Comparison of ENCODE assay signal across 8 mouse cellular contexts in the genomic region with DNA sequence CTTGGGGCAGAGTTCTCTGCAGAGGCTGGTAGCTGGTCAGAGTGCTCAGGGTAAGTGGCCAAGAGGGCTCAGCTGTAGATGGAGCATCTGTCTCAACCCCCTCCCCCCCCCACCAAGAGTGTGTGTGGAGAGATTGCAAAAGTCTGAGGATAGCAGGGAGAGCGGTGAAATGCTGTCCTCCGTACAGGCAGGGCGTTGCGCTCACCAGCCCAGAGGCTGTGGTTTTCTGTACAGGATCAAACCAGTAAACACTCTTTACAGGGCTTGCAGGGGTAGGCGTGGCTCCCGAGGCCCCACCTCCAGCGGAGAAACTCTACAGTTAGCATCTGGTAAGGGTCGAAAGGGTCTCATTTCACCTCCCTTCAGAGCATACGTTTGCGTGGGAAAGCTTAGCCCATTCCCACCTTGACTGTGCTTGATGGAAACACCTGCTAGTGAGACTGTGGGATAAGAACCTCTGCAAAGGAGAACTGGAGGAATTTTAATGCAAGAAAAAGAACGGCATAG. TPM values are rescaled to one million over a fixed set of nuclear protein-coding genes. Genes with fewer than 3 reads are reported as not detected.
DNase-seq lines count a peak whose midpoint lies in the region; ATAC-seq lines count a peak whose summit lies in the region.

No protein-coding gene starts in this region.

- DNase-seq in spleen, postnatal 36 days (ENCODE audit: low spot score in 2 of 2) = peak; percentile 45 to 51
- DNase-seq in spleen, postnatal 4 days (ENCODE audit: low spot score in 2 of 2) = no peak
- DNase-seq in lung, postnatal 4 days = peak; percentile 33 to 49
- DNase-seq in thymus, postnatal 36 days = peak; percentile 75 to 81
- DNase-seq in left cerebral cortex, postnatal 10 days (ENCODE audit: extremely low spot score in 1 of 2, low spot score in 2 of 2) = no peak
- no peak for DNase-seq in left cerebral cortex, adult 8-10 months (ENCODE audit: low spot score in 2 of 2)
- DNase-seq in adrenal gland, postnatal 14 days = no peak

- peak; percentile 42; the same call in 1 of the 2 replicates for ATAC-seq in hindbrain, embryonic 15.5 days (ENCODE audit: low FRiP score, low read depth)

- H3K27ac ChIP-seq in hindbrain, embryonic 15.5 days (replicated peaks) = no peak overlapping the region

- intact Hi-C loops in left cerebral cortex, postnatal 10 days (cut with DNase I) = loop anchor here (5.0 to 10.0 kb wide), 2 partner anchors 205 to 1442 kb away; no protein-coding TSS in a partner anchor

- no peak overlapping the region for H3K4me3 ChIP-seq in hindbrain, embryonic 15.5 days

- WGBS in hindbrain, embryonic 15.5 days = 24% methylated on average over 11 of the region's 11 CpGs

- H3K27me3 ChIP-seq in hindbrain, embryonic 15.5 days = peaks cover 5% of the 10 kb centered on the region; the same call in 1 of the 2 replicates

- H3K4me1 ChIP-seq in hindbrain, embryonic 15.5 days (replicated peaks) = peaks cover 12% of the 10 kb centered on the region

- no peaks in the 10 kb centered on the region for H3K9me3 ChIP-seq in hindbrain, embryonic 15.5 days

- no peaks in the 10 kb centered on the region for H3K36me3 ChIP-seq in hindbrain, embryonic 15.5 days

- no peak overlapping the region for H3K9ac ChIP-seq in hindbrain, embryonic 15.5 days

- peak overlapping the region; percentile 31; the same call in 1 of the 2 replicates for H3K4me2 ChIP-seq in hindbrain, embryonic 15.5 days

RNA-seq across cellular contexts. Expression of gene Gna12, which starts 42.4 kb away (rescaled TPM):
- polyA plus RNA-seq in hindbrain, embryonic 15.5 days (2015; fragmentation: Nextera tagmentation; extraction: Ambion mirVana) = 62.0 and 70.0 TPM in 2 replicates
- 10 to 100 TPM; 65.3 TPM for total RNA-seq in left cerebral cortex, postnatal 10 days (2021)
- 10 to 100 TPM; 82.0 to 85.9 (median 83.8) TPM for total RNA-seq in left cerebral cortex, adult 8-10 months (2022)
- total RNA-seq in adrenal gland, postnatal 14 days (2021) = 114 and 117 TPM in 2 replicates

Comparison
In these comparisons a context has a peak if more than half of its experiments do, and no peak if none do; other contexts are left out.
1. DNase-seq: peak in spleen, postnatal 36 days (2 of 2), lung, postnatal 4 days (2 of 2) and thymus, postnatal 36 days (2 of 2); none in spleen, postnatal 4 days (0 of 2), left cerebral cortex, postnatal 10 days (0 of 2), left cerebral cortex, adult 8-10 months (0 of 2) and adrenal gland, postnatal 14 days (single experiment).